Mouse (Mus musculus) midbrain, postnatal 0 days (tissue): ENCODE results near the gene Epas1. TPM values are rescaled to one million over a fixed set of nuclear protein-coding genes. Genes with fewer than 3 reads are reported as not detected.

Experiments
- ATAC-seq: fragments of 200-750 bp; cut with Nextera tagmentation; 2 replicates; pipeline ENCODE4 v1.8.0; 2017; ENCODE audit warnings: moderate number of reproducible peaks, mild to moderate bottlenecking, moderate TSS enrichment, moderate library complexity; ENCODE audit not compliant: low FRiP score
- DNase-seq: peaks from one replicate; pipeline ENCODE4 v3.0.0-alpha.2; 2015; ENCODE audit warnings: low spot score
- H3K27ac ChIP-seq: fragments of 300-500 bp; sonication (generic); 2 replicates; pipeline ENCODE4 v1.5.1; 2014; ENCODE audit warnings: low read depth, mild to moderate bottlenecking, low read length, mixed read lengths
- H3K27me3 ChIP-seq: fragments of 300-500 bp; sonication (generic); 2 replicates; pipeline ENCODE4 v1.6.1; 2014; ENCODE audit warnings: low read length, control low read depth, mixed read lengths; ENCODE audit not compliant: insufficient read depth
- H3K36me3 ChIP-seq: fragments of 300-500 bp; sonication (generic); 2 replicates; pipeline ENCODE4 v1.6.1; 2014; ENCODE audit warnings: low read length, control low read depth, mixed read lengths; ENCODE audit not compliant: insufficient read depth
- H3K4me1 ChIP-seq: fragments of 300-500 bp; sonication (generic); 2 replicates; pipeline ENCODE4 v1.6.1; 2014; ENCODE audit warnings: mild to moderate bottlenecking, control low read depth, antibody characterized with exemption, low read length, mixed read lengths; ENCODE audit not compliant: insufficient read depth
- H3K4me2 ChIP-seq: fragments of 300-500 bp; sonication (generic); 2 replicates; pipeline ENCODE4 v1.6.1; 2014; ENCODE audit warnings: low read depth, mild to moderate bottlenecking, low read length, mixed read lengths; ENCODE audit not compliant: poor library complexity, severe bottlenecking
- H3K4me3 ChIP-seq: fragments of 300-500 bp; sonication (generic); 2 replicates; pipeline ENCODE4 v1.5.1; 2014; ENCODE audit warnings: low read depth, mild to moderate bottlenecking, low read length, moderate library complexity
- H3K9ac ChIP-seq: fragments of 300-500 bp; sonication (generic); replicated peaks from 2 replicates; pipeline ENCODE4 v1.6.1; 2014; ENCODE audit warnings: mild to moderate bottlenecking, low read length, moderate library complexity, mixed read lengths; ENCODE audit not compliant: poor library complexity, severe bottlenecking
- H3K9me3 ChIP-seq: fragments of 300-500 bp; sonication (generic); 2 replicates; pipeline ENCODE4 v1.6.1; 2016; ENCODE audit warnings: low read length, control low read depth
- CTCF ChIP-seq: IDR thresholded peaks from 2 replicates; pipeline ENCODE4 v1.5.1; 2016; ENCODE audit warnings: antibody characterized with exemption, mild to moderate bottlenecking
- WGBS: fragments of 180-500 bp; shearing (Covaris S2); extraction: QIAGEN DNeasy Blood & Tissue Kit; methylation state at CpG from one replicate; pipeline ENCODE4 v1.1.7; 2014; 5-methylcytosine and 5-hydroxymethylcytosine counted together
- polyA plus RNA-seq: library from polyadenylated mRNA; unstranded; fragments of >200 nt; fragmentation: Nextera tagmentation; extraction: Ambion mirVana; gene quantifications from 2 replicates; pipeline ENCODE4 v1.2.1, GENCODE M21; 2015
- total RNA-seq: library from RNA; depleted of rRNA; stranded (reverse); fragments of >200 nt; gene quantifications from 2 replicates; pipeline ENCODE4 v1.2.3, GENCODE M21; 2014

Gene Epas1
- total and polyA plus RNA-seq, 2 experiments from 2014 or later, result 6.3 to 17.5 TPM

DNA sequence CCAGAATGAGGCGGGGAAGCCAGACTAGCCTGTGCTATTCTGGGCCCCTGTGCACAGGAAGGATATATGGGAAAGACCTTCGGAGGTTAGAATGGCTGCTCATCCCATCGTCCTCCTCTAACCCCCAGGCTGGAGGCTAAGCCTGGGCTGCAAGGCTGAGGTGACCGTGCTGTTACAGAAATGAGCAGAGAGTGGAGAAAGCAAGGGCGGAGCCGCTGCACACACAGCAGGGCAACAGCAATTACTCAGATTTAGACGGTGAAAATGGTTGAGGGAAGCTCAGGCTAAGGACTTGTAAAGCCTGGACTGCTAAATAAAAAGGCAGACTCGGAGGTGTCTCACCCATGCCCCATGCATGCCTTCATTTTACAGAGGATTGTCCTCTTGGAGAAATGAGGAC, 45.0 kb downstream of the Epas1 start:
- DNase-seq (no peak), ATAC-seq (no peak)
- Histone ChIP-seq H3K36me3 (no peaks in the 10 kb centered on the region), H3K4me3 (no peak overlapping the region), H3K27ac (no peak overlapping the region), H3K4me1 (no peaks in the 10 kb centered on the region), H3K4me2 (no peak overlapping the region), H3K9ac (no peak overlapping the region), H3K9me3 (no peaks in the 10 kb centered on the region), H3K27me3 (no peaks in the 10 kb centered on the region)
- WGBS, result 66% methylated on average over 8 of the region's 8 CpGs
- no peak for TF ChIP-seq CTCF

DNA sequence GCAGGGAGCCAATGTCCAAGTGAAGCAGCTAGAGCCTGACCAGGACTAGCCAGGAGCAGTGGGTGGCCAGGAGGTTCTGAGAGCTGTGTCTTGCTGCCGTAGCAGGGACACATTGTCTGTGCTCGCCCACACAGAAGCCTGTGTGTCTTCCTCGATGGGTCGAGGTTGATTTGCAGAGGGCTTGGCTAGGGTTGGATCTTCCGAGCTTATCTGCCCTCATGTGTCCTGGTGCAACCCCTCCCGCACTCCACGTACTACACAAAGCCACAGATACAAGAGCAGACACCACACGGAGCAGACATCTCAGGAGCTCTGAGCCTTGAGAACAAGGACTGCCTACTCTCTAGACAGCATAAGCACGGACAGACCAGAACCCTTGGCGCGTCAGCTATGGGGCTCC, 45.5 kb downstream of the Epas1 start:
- Histone ChIP-seq H3K4me2 (no peak overlapping the region), H3K27ac (no peak overlapping the region), H3K36me3 (no peaks in the 10 kb centered on the region), H3K9me3 (no peaks in the 10 kb centered on the region), H3K9ac (no peak overlapping the region), H3K4me1 (no peaks in the 10 kb centered on the region), H3K4me3 (no peak overlapping the region), H3K27me3 (no peaks in the 10 kb centered on the region)
- no peak for TF ChIP-seq CTCF
- DNase-seq, result no peak
- no peak for ATAC-seq
- WGBS, result 75% methylated on average over 11 of the region's 11 CpGs

DNA sequence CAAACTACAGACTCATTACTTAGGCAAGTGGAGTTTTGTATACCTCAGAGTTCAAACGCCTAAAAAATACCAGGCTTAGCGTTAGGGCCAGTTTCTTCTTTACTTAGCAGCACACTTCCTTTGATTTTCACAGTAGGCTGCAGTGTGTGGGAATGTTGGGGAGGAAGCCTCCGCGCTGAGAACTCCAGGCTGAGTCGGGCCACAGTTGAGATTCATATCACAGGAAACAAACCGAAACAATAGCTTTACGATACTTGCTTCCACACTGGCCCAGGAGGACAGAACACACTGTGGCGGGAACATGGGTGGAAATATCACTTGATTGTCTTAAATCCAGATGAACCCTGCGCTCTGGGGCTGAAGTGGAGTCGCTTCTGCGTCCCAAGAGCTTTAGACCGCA, 47.0 kb downstream of the Epas1 start:
- WGBS, result 73% methylated on average over 12 of the region's 12 CpGs
- no peaks in the 10 kb centered on the region for H3K4me1 ChIP-seq
- ATAC-seq (no peak), DNase-seq (no peak)
- H3K27me3 ChIP-seq, result no peaks in the 10 kb centered on the region
- no peak overlapping the region for H3K4me2 ChIP-seq
- 0 out of 2 replicates have a peak overlapping the region, but pooled peaks have one; percentile 1 for H3K27ac ChIP-seq
- no peaks in the 10 kb centered on the region for H3K9me3 ChIP-seq
- no peak overlapping the region for H3K9ac ChIP-seq
- no peak for TF ChIP-seq CTCF
- no peaks in the 10 kb centered on the region for H3K36me3 ChIP-seq
- H3K4me3 ChIP-seq, result no peak overlapping the region

DNA sequence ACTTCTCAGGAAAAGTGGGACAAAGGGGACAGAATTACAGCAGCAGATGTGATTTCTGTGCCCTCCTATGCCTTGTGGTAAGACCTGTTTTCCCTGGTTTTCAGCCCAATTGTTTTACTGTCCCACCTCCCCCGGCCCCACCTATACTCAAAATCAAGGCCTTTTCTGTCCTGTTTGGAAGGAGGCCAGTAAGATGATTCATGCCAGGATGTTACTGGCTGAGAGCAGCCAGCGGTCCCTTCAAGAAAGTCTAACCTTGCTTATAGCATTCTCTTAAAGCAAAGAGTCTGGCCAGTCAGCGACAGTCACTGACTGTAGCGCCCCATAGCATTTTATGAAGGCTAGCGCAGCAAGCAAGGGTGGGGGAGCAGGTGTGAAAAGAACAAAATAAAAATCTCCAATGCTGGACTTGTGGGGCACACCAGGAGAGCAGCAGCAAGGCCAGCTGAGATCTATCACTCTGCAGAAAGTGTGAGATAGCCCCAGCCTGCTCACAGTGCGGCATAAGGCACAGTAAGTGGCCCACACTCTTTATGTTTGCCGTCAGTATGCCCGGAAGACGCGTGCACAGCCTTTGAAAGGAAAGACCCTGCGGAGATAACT, 47.8 kb downstream of the Epas1 start:
- H3K9ac ChIP-seq, result no peak overlapping the region
- H3K4me1 ChIP-seq, result no peaks in the 10 kb centered on the region
- TF ChIP-seq CTCF, result no peak
- no peaks in the 10 kb centered on the region for H3K9me3 ChIP-seq
- DNase-seq (peak; percentile 17), ATAC-seq (no peak)
- H3K27ac ChIP-seq, result peak overlapping the region; percentile 1; the same call in 1 of the 2 replicates
- H3K36me3 ChIP-seq, result no peaks in the 10 kb centered on the region
- H3K27me3 ChIP-seq, result no peaks in the 10 kb centered on the region
- H3K4me3 ChIP-seq, result no peak overlapping the region
- WGBS, result 59% methylated on average over 11 of the region's 11 CpGs
- no peak overlapping the region for H3K4me2 ChIP-seq

DNA sequence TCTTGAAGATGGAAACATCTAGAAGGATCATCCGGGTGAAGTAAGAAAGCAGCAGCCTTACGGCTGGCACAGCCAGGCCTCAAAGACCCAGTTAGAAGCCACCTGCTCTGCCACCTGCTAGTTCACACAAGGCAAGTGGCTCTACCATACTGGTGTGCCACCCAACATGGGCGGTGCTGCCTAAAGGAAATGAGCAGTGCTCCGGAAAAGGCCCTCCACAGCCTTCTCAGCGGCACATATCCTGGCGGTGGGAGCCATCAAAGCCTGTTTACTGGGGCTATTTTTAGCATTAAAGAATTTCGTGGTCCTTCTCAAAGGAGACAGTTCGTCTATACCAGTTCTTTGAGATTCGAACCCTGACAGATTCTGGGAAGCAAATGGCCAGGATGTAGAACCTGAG, 48.4 kb downstream of the Epas1 start:
- Histone ChIP-seq H3K9ac (no peak overlapping the region), H3K27me3 (no peaks in the 10 kb centered on the region), H3K4me3 (no peak overlapping the region), H3K36me3 (no peaks in the 10 kb centered on the region), H3K4me2 (no peak overlapping the region), H3K27ac (peak overlapping the region; percentile 1; the same call in 1 of the 2 replicates), H3K4me1 (no peaks in the 10 kb centered on the region), H3K9me3 (no peaks in the 10 kb centered on the region)
- ATAC-seq (no peak), DNase-seq (no peak)
- WGBS, result 66% methylated on average over 9 of the region's 9 CpGs
- no peak for TF ChIP-seq CTCF

DNA sequence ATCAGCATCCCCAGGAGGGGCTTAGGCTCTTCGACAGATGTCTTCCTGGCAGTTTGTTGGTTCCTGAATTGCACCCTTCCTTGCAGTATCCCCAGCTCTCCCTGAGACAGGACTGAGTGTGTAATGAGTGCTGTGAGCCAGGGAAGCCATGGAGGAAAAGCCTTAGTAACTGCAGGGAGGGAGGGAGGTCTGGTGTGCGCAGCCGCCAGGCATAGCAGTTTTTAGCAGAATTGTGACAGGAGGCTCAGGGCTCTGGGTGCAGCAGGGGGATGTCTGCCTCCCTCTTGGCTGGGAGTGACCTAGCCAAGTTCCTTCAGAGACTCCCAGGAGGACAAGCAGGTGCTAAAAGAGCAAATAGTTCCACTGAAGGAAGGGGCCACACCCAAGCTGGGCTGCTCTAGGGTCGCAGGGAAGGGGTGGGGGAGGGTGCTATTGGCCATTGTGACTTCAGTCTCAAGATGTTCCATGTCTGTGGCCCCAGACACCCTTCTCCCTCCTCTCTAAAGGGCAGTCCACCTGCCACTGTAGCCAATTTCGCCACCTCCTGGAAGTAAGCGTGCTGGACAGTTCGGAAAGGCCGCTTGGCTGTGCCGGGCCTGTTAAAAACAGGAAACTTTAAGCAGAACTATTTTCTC, 49.0 kb downstream of the Epas1 start:
- Histone ChIP-seq H3K4me1 (no peaks in the 10 kb centered on the region), H3K4me2 (no peak overlapping the region), H3K9ac (no peak overlapping the region), H3K9me3 (no peaks in the 10 kb centered on the region), H3K4me3 (no peak overlapping the region), H3K36me3 (no peaks in the 10 kb centered on the region), H3K27ac (no peak overlapping the region), H3K27me3 (no peaks in the 10 kb centered on the region)
- 67% methylated on average over 9 of the region's 9 CpGs for WGBS
- DNase-seq (peak; percentile 18), ATAC-seq (no peak)
- peak; percentile 58 for TF ChIP-seq CTCF
